Mouse (Mus musculus) stomach, postnatal 0 days (tissue): ENCODE measurements around the gene Cep68.

Experiments used
- CTCF ChIP-seq: IDR thresholded peaks from 2 replicates; pipeline ENCODE4 v1.5.1; 2016; ENCODE audit warnings: antibody characterized with exemption, low read depth, mild to moderate bottlenecking, moderate library complexity
- EP300 ChIP-seq: optimal IDR thresholded peaks from 2 replicates; pipeline ENCODE3; 2016; ENCODE audit warnings: antibody characterized with exemption

DNA sequence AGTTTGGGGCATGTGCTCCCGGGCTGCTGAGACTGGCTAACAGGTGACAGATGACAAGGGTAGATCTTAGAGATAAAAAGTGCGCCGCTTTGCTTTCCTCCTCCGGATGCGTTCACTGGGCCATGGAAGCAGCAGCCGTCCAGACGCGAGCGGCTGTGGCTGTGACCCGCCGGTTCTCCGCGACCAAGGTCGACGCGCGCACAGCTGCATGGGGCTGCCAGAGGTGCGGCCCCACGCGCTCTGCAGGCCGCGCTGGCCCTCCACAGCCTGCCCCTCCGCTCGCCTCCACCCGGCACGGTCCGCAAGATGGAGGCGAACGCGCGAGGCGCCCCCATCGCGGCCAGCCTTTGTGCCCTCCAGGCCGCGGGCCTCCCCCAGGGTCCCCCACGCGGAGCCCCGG is 389 bp downstream of the Cep68 start:
- TF ChIP-seq CTCF: no peak
- no peak for TF ChIP-seq EP300
